In genomic region chr16:8385679-8386078, GRCm38 (mm10) we compare ENCODE assay signal across 31 mouse cellular contexts. TPM values are rescaled to one million over a fixed set of nuclear protein-coding genes. Genes with fewer than 3 reads are reported as not detected.
DNase-seq lines count a peak whose midpoint lies in the region; ATAC-seq and TF ChIP-seq lines count a peak whose summit lies in the region.
"Had no signal": no experiment of that assay in that cellular context is flagged by ENCODE, and none has a peak within 500 bp of the region (broad histone marks: within the 10 kb centered on the region; RNA-seq: fewer than 3 reads in every experiment).

No protein-coding gene starts in this region.

- no peaks in the 10 kb centered on the region for H3K9me3 ChIP-seq in kidney, postnatal 0 days (replicated peaks; ENCODE audit: low read length)
- H3K9me3 ChIP-seq: embryonic facial prominence, embryonic 12.5 days; forebrain, embryonic 15.5 days; hindbrain, embryonic 10.5 days; intestine, embryonic 15.5 days; limb, embryonic 13.5 days; liver, embryonic 12.5 days; midbrain, embryonic 13.5 days; stomach, embryonic 15.5 days had no signal

- H3K27me3 ChIP-seq in kidney, postnatal 0 days (ENCODE audit: insufficient read depth, low read length) = no peaks in the 10 kb centered on the region
- H3K27me3 ChIP-seq: embryonic facial prominence, embryonic 12.5 days; forebrain, embryonic 15.5 days; intestine, embryonic 15.5 days; midbrain, embryonic 13.5 days; stomach, embryonic 15.5 days had no signal

- H3K27ac ChIP-seq in kidney, postnatal 0 days = no peak overlapping the region
- H3K27ac ChIP-seq: embryonic facial prominence, embryonic 12.5 days; forebrain, embryonic 15.5 days; hindbrain, embryonic 10.5 days; intestine, embryonic 15.5 days; limb, embryonic 13.5 days; liver, embryonic 12.5 days; midbrain, embryonic 13.5 days; stomach, embryonic 15.5 days had no signal

- no peak overlapping the region for H3K4me2 ChIP-seq in kidney, postnatal 0 days (ENCODE audit: low read length)
- H3K4me2 ChIP-seq: embryonic facial prominence, embryonic 12.5 days; forebrain, embryonic 15.5 days; intestine, embryonic 15.5 days; limb, embryonic 13.5 days; liver, embryonic 12.5 days; midbrain, embryonic 13.5 days; stomach, embryonic 15.5 days had no signal

- no peak for DNase-seq in kidney, postnatal 0 days (ENCODE audit: low spot score)
- DNase-seq in kidney, postnatal 10 days = no peak
- DNase-seq in thymus, postnatal 25 days = peak; percentile 8
- DNase-seq in thymus, postnatal 10 days (ENCODE audit: low spot score in 2 of 2) = no peak
- peak; percentile 12 for DNase-seq in ZHBTc4 (ENCODE audit: low read depth, low spot score)
- DNase-seq in urinary bladder, postnatal 10 days (ENCODE audit: low spot score) = no peak
- no peak for DNase-seq in urinary bladder, postnatal 36 days (ENCODE audit: low spot score in 2 of 2)
- DNase-seq: adrenal gland, postnatal 10 days; cerebellum, adult 11 months; cerebellum, adult 9-10 months; cerebellum, postnatal 36 days; embryo, embryonic 11 days; heart, postnatal 14 days; kidney, adult 2 months; liver, postnatal 0 days; lung, postnatal 36 days; retina, postnatal 1 day; right cerebral cortex, postnatal 14 days had no signal

- ATAC-seq in kidney, postnatal 0 days (replicated peaks; ENCODE audit: low FRiP score, low read depth) = no peak
- ATAC-seq: CD4-positive, CD25-positive, alpha-beta regulatory T cell, adult 4 months; forebrain, embryonic 15.5 days; hindbrain, embryonic 16.5 days; intestine, embryonic 15.5 days; liver, embryonic 12.5 days; liver, postnatal 0 days; midbrain, embryonic 13.5 days had no signal

- H3K36me3 ChIP-seq in kidney, postnatal 0 days (ENCODE audit: insufficient read depth, low read length) = no peaks in the 10 kb centered on the region
- H3K36me3 ChIP-seq: embryonic facial prominence, embryonic 12.5 days; forebrain, embryonic 15.5 days; hindbrain, embryonic 10.5 days; intestine, embryonic 15.5 days; limb, embryonic 13.5 days; liver, embryonic 12.5 days; midbrain, embryonic 13.5 days; stomach, embryonic 15.5 days had no signal

- no peaks in the 10 kb centered on the region for H3K4me1 ChIP-seq in kidney, postnatal 0 days (replicated peaks; ENCODE audit: insufficient read depth, low read length)
- H3K4me1 ChIP-seq: embryonic facial prominence, embryonic 12.5 days; forebrain, embryonic 15.5 days; hindbrain, embryonic 10.5 days; intestine, embryonic 15.5 days; limb, embryonic 13.5 days; liver, embryonic 12.5 days; midbrain, embryonic 13.5 days; stomach, embryonic 15.5 days had no signal

- no peak overlapping the region for H3K9ac ChIP-seq in kidney, postnatal 0 days (ENCODE audit: low read depth, low read length)
- H3K9ac ChIP-seq: embryonic facial prominence, embryonic 12.5 days; forebrain, embryonic 15.5 days; intestine, embryonic 15.5 days; limb, embryonic 13.5 days; liver, embryonic 12.5 days; liver, postnatal 0 days; midbrain, embryonic 13.5 days; stomach, embryonic 15.5 days had no signal

- 73% methylated on average over 5 of the region's 5 CpGs for WGBS in kidney, postnatal 0 days

- H3K4me3 ChIP-seq in kidney, postnatal 0 days (replicated peaks; ENCODE audit: low read depth, low read length) = no peak overlapping the region
- H3K4me3 ChIP-seq: embryonic facial prominence, embryonic 12.5 days; forebrain, embryonic 15.5 days; hindbrain, embryonic 10.5 days; intestine, embryonic 15.5 days; limb, embryonic 13.5 days; liver, embryonic 12.5 days; midbrain, embryonic 13.5 days; stomach, embryonic 15.5 days had no signal

- peak; percentile 27; the same call in 1 of the 2 replicates for TF ChIP-seq CTCF in kidney, postnatal 0 days (IDR thresholded peaks at IDR 0.05; ENCODE audit: low read depth)

RNA-seq across cellular contexts. Expression of gene Tmem114, which starts 39.3 kb away (rescaled TPM):
- not detected in 2 replicates for polyA plus RNA-seq in kidney, postnatal 0 days (2015; fragmentation: Nextera tagmentation; extraction: Ambion mirVana)
- polyA plus RNA-seq: CD4-positive, CD25-positive, alpha-beta regulatory T cell, adult 4 months; forebrain, embryonic 15.5 days; heart, embryonic 14.5 days; hindbrain, embryonic 10.5 days; intestine, embryonic 15.5 days; kidney, adult 2 months; large intestine, adult 2 months; liver, embryonic 12.5 days; liver, postnatal 0 days; lung, embryonic 16.5 days had no signal

Comparison
In these comparisons a context has a peak if more than half of its experiments do, and no peak if none do; other contexts are left out.
1. DNase-seq: peak in thymus, postnatal 25 days (single experiment) and ZHBTc4 (single experiment); none in kidney, postnatal 0 days (single experiment), kidney, postnatal 10 days (single experiment), thymus, postnatal 10 days (0 of 2), urinary bladder, postnatal 10 days (single experiment) and urinary bladder, postnatal 36 days (0 of 2).